Comparison of ENCODE assay signal across 25 mouse cellular contexts in genomic region chr2:10369676-10370075, GRCm38 (mm10). TPM values are rescaled to one million over a fixed set of nuclear protein-coding genes. Genes with fewer than 3 reads are reported as not detected.
"Had no signal": no experiment of that assay in that cellular context is flagged by ENCODE, and none has a peak within 500 bp of the region (broad histone marks: within the 10 kb centered on the region; RNA-seq: fewer than 3 reads in every experiment).

No protein-coding gene starts in this region.

- H3K4me2 ChIP-seq: intestine, embryonic 15.5 days; kidney, embryonic 15.5 days; limb, embryonic 13.5 days; liver, embryonic 12.5 days; liver, embryonic 15.5 days; midbrain, embryonic 12.5 days; midbrain, embryonic 15.5 days; stomach, embryonic 15.5 days had no signal

- H3K27ac ChIP-seq: intestine, embryonic 15.5 days; kidney, embryonic 15.5 days; layer of hippocampus, adult 2 months; limb, embryonic 10.5 days; limb, embryonic 13.5 days; liver, embryonic 12.5 days; liver, embryonic 15.5 days; midbrain, embryonic 12.5 days; midbrain, embryonic 15.5 days; stomach, embryonic 15.5 days had no signal

- H3K4me3 ChIP-seq: intestine, embryonic 15.5 days; layer of hippocampus, adult 2 months; limb, embryonic 10.5 days; limb, embryonic 13.5 days; liver, embryonic 12.5 days; liver, embryonic 15.5 days; midbrain, embryonic 12.5 days; midbrain, embryonic 15.5 days; myocyte; stomach, embryonic 15.5 days had no signal

- ATAC-seq: intestine, embryonic 15.5 days; liver, embryonic 12.5 days; midbrain, embryonic 15.5 days had no signal

- H3K36me3 ChIP-seq: intestine, embryonic 15.5 days; kidney, embryonic 15.5 days; limb, embryonic 10.5 days; limb, embryonic 13.5 days; liver, embryonic 12.5 days; liver, embryonic 15.5 days; midbrain, embryonic 12.5 days; midbrain, embryonic 15.5 days; stomach, embryonic 15.5 days had no signal

- H3K9ac ChIP-seq: intestine, embryonic 15.5 days; kidney, embryonic 15.5 days; limb, embryonic 13.5 days; liver, embryonic 12.5 days; liver, embryonic 15.5 days; midbrain, embryonic 12.5 days; midbrain, embryonic 15.5 days; stomach, embryonic 15.5 days had no signal

- DNase-seq: kidney, adult 11 months; kidney, adult 8-10 months; kidney, postnatal 14 days; layer of hippocampus, adult 9-11 months; lung, adult 2 months; lung, postnatal 14 days; lung, postnatal 4 days; right cerebral cortex, adult 18-20 months; right cerebral cortex, postnatal 14 days; right cerebral cortex, postnatal 4 days; thymus, adult 2 months; thymus, postnatal 14 days; thymus, postnatal 4 days had no signal

- H3K9me3 ChIP-seq: intestine, embryonic 15.5 days; kidney, embryonic 15.5 days; limb, embryonic 10.5 days; limb, embryonic 13.5 days; liver, embryonic 12.5 days; liver, embryonic 15.5 days; midbrain, embryonic 12.5 days; midbrain, embryonic 15.5 days; stomach, embryonic 15.5 days had no signal

RNA-seq across cellular contexts. Expression of gene Sfmbt2, which starts 0.6 kb away (rescaled TPM):
- total RNA-seq: monocyte, adult 5-6 weeks had no signal
